Mouse (Mus musculus): ENCODE results near the gene Asb8. TPM values are rescaled to one million over a fixed set of nuclear protein-coding genes. Genes with fewer than 3 reads are reported as not detected.

Gene Asb8
- polyA plus RNA-seq, 1 experiment from 2014 or later: 58.1 TPM

- Histone ChIP-seq H3K4me1 (ENCODE audit: control insufficient read depth, insufficient read depth, low read length) (no peaks in the 10 kb centered on the region), H3K27ac (ENCODE audit: low read depth, low read length) (no peak overlapping the region), H3K4me2 (ENCODE audit: low read depth) (no peak overlapping the region), H3K36me3 (ENCODE audit: control insufficient read depth, insufficient read depth, low read length) (peaks cover 5% of the 10 kb centered on the region), H3K9ac (ENCODE audit: low read length) (no peak overlapping the region), H3K9me3 (ENCODE audit: control insufficient read depth, low read length) (no peaks in the 10 kb centered on the region), H3K4me3 (ENCODE audit: low read depth, low read length) (no peak overlapping the region), H3K27me3 (ENCODE audit: control insufficient read depth, insufficient read depth, low read length) (no peaks in the 10 kb centered on the region)
- ATAC-seq (ENCODE audit: insufficient read depth, low FRiP score, low TSS enrichment) (no peak), DNase-seq (ENCODE audit: low spot score) (no peak)
- WGBS: 94% methylated on average over 9 of the region's 9 CpGs
These were observed 28.6 kb downstream of the Asb8 start for GRCm38 (mm10) chr15:98136871-98137270.

- Histone ChIP-seq H3K36me3 (ENCODE audit: control insufficient read depth, insufficient read depth, low read length) (peaks cover 3% of the 10 kb centered on the region; the same call in 1 of the 2 replicates), H3K27me3 (ENCODE audit: control insufficient read depth, insufficient read depth, low read length) (no peaks in the 10 kb centered on the region), H3K4me1 (ENCODE audit: control insufficient read depth, insufficient read depth, low read length) (no peaks in the 10 kb centered on the region), H3K4me3 (ENCODE audit: low read depth, low read length) (no peak overlapping the region), H3K9ac (ENCODE audit: low read length) (no peak overlapping the region), H3K27ac (ENCODE audit: low read depth, low read length) (no peak overlapping the region), H3K9me3 (ENCODE audit: control insufficient read depth, low read length) (no peaks in the 10 kb centered on the region), H3K4me2 (ENCODE audit: low read depth) (no peak overlapping the region)
- DNase-seq (ENCODE audit: low spot score) (no peak), ATAC-seq (ENCODE audit: insufficient read depth, low FRiP score, low TSS enrichment) (no peak)
- WGBS: 93% methylated on average over 13 of the region's 13 CpGs
These were observed 29.8 kb downstream of the Asb8 start for GRCm38 (mm10) chr15:98135671-98136070.

- Histone ChIP-seq H3K9ac (ENCODE audit: low read length) (no peak overlapping the region), H3K9me3 (ENCODE audit: control insufficient read depth, low read length) (no peaks in the 10 kb centered on the region), H3K4me3 (ENCODE audit: low read depth, low read length) (no peak overlapping the region), H3K27ac (ENCODE audit: low read depth, low read length) (no peak overlapping the region), H3K4me1 (ENCODE audit: control insufficient read depth, insufficient read depth, low read length) (no peaks in the 10 kb centered on the region), H3K27me3 (ENCODE audit: control insufficient read depth, insufficient read depth, low read length) (no peaks in the 10 kb centered on the region), H3K4me2 (ENCODE audit: low read depth) (no peak overlapping the region), H3K36me3 (ENCODE audit: control insufficient read depth, insufficient read depth, low read length) (peaks cover 3% of the 10 kb centered on the region; the same call in 1 of the 2 replicates)
- no peak for ATAC-seq (ENCODE audit: insufficient read depth, low FRiP score, low TSS enrichment)
- WGBS: 80% methylated on average over 3 of the region's 3 CpGs
- no peak for DNase-seq (ENCODE audit: low spot score)
These were observed 30.8 kb downstream of the Asb8 start for GRCm38 (mm10) chr15:98134666-98135065.

GRCm38 (mm10) chr15:98134034-98134433 is 31.4 kb downstream of the Asb8 start:
- DNase-seq (ENCODE audit: low spot score): no peak
- H3K4me1 ChIP-seq (ENCODE audit: control insufficient read depth, insufficient read depth, low read length): no peaks in the 10 kb centered on the region
- WGBS: 89% methylated on average over 4 of the region's 4 CpGs
- no peak overlapping the region for H3K4me3 ChIP-seq (ENCODE audit: low read depth, low read length)
- H3K9me3 ChIP-seq (ENCODE audit: control insufficient read depth, low read length): no peaks in the 10 kb centered on the region
- H3K27ac ChIP-seq (ENCODE audit: low read depth, low read length): no peak overlapping the region
- no peaks in the 10 kb centered on the region for H3K27me3 ChIP-seq (ENCODE audit: control insufficient read depth, insufficient read depth, low read length)
- H3K36me3 ChIP-seq (ENCODE audit: control insufficient read depth, insufficient read depth, low read length): peaks cover 3% of the 10 kb centered on the region; the same call in 1 of the 2 replicates
- no peak for ATAC-seq (ENCODE audit: insufficient read depth, low FRiP score, low TSS enrichment)
- H3K9ac ChIP-seq (ENCODE audit: low read length): no peak overlapping the region
- H3K4me2 ChIP-seq (ENCODE audit: low read depth): no peak overlapping the region

DNA sequence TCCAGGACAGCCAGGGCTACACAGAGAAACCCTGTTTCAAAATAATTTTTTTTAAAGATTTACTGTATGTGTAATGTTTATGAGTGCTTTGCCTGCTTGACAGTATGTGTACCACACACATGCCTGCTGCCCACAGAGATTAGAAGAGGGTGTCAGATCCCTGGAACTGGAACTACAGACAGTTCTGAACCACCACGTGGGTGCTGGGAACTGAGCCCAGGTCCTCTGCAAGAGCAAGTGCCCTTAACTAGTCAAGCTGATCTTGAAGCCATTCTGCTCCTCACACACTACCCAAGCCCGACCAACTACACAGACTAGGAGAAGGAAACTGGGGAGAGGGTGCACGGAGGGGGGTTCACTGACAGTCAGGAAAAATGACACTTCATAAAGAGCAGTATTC is 32.0 kb downstream of the Asb8 start:
- Histone ChIP-seq H3K27ac (ENCODE audit: low read depth, low read length) (no peak overlapping the region), H3K9me3 (ENCODE audit: control insufficient read depth, low read length) (no peaks in the 10 kb centered on the region), H3K9ac (ENCODE audit: low read length) (no peak overlapping the region), H3K4me1 (ENCODE audit: control insufficient read depth, insufficient read depth, low read length) (no peaks in the 10 kb centered on the region), H3K4me2 (ENCODE audit: low read depth) (no peak overlapping the region), H3K36me3 (ENCODE audit: control insufficient read depth, insufficient read depth, low read length) (peaks cover 3% of the 10 kb centered on the region; the same call in 1 of the 2 replicates), H3K27me3 (ENCODE audit: control insufficient read depth, insufficient read depth, low read length) (no peaks in the 10 kb centered on the region), H3K4me3 (ENCODE audit: low read depth, low read length) (no peak overlapping the region)
- DNase-seq (ENCODE audit: low spot score) (no peak), ATAC-seq (ENCODE audit: insufficient read depth, low FRiP score, low TSS enrichment) (no peak)
- WGBS: 95% methylated on average over 3 of the region's 3 CpGs

DNA sequence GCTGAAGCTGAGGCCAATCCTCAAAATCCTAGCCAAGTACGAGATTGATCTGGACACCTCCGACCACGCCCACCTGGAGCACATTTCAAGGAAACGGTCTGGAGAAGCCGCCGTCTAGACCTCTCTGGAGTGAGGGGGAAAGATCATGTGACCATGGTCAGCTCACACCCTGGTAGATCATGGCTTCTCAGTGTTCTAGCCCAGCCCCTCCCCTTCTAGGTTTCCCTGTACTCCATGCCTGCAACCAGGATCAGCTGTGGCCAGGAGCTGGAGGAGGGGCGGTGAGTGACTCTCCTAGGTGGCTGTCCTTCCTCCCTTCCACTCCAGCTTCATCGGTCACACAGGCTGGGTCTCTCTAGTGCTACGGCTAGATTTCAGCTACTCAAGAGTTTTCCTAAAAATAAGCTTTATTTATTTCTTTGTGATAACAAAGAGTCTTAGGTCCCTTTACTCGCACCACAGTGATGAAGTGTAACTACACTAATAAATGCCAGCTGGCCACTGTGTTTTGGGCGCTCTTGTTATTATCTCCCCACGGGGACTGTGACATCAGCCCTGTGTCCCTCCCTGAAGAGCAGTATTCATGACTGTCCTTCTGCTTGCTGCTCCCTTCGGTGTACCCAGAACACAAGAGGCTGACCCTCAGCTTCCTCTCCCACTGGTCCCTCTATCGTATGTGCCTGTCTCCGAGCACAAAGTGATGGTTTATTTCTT is 33.3 kb downstream of the Asb8 start:
- 89% methylated on average over 15 of the region's 15 CpGs for WGBS

DNA sequence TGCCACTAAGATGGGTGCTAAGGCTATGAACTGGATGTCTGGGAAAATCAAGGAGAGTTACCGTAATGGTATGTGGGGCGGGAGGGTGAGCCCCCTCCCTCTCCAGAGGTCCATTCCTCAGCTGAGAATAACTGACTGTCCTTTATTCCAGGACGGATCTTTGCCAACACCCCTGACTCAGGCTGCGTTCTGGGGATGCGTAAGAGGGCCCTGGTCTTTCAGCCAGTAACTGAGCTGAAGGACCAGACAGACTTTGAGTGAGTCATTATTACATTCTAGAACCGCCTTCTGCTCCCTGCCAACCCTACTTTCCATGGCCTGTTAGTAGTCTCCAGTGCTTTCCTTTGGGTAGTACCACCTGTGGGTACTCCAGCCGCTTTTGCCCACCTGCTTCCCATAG is 34.0 kb downstream of the Asb8 start:
- no peak overlapping the region for H3K4me3 ChIP-seq (ENCODE audit: low read depth, low read length)
- no peak overlapping the region for H3K9ac ChIP-seq (ENCODE audit: low read length)
- H3K27ac ChIP-seq (ENCODE audit: low read depth, low read length): no peak overlapping the region
- no peak overlapping the region for H3K4me2 ChIP-seq (ENCODE audit: low read depth)
- DNase-seq (ENCODE audit: low spot score) (no peak), ATAC-seq (ENCODE audit: insufficient read depth, low FRiP score, low TSS enrichment) (no peak)
- peaks cover 3% of the 10 kb centered on the region; the same call in 1 of the 2 replicates for H3K36me3 ChIP-seq (ENCODE audit: control insufficient read depth, insufficient read depth, low read length)
- 92% methylated on average over 7 of the region's 7 CpGs for WGBS
- H3K9me3 ChIP-seq (ENCODE audit: control insufficient read depth, low read length): no peaks in the 10 kb centered on the region
- H3K27me3 ChIP-seq (ENCODE audit: control insufficient read depth, insufficient read depth, low read length): no peaks in the 10 kb centered on the region
- H3K4me1 ChIP-seq (ENCODE audit: control insufficient read depth, insufficient read depth, low read length): no peaks in the 10 kb centered on the region

More for the DNA sequence above, 33.3 kb downstream of the Asb8 start:
- Histone ChIP-seq H3K36me3 (ENCODE audit: control insufficient read depth, insufficient read depth, low read length) (peaks cover 3% of the 10 kb centered on the region; the same call in 1 of the 2 replicates), H3K27ac (ENCODE audit: low read depth, low read length) (no peak overlapping the region), H3K9ac (ENCODE audit: low read length) (no peak overlapping the region), H3K4me2 (ENCODE audit: low read depth) (no peak overlapping the region), H3K4me1 (ENCODE audit: control insufficient read depth, insufficient read depth, low read length) (no peaks in the 10 kb centered on the region), H3K9me3 (ENCODE audit: control insufficient read depth, low read length) (no peaks in the 10 kb centered on the region), H3K27me3 (ENCODE audit: control insufficient read depth, insufficient read depth, low read length) (no peaks in the 10 kb centered on the region), H3K4me3 (ENCODE audit: low read depth, low read length) (no peak overlapping the region)
- DNase-seq (ENCODE audit: low spot score) (no peak), ATAC-seq (ENCODE audit: insufficient read depth, low FRiP score, low TSS enrichment) (no peak)

- Histone ChIP-seq H3K36me3 (ENCODE audit: control insufficient read depth, insufficient read depth, low read length) (peaks cover 3% of the 10 kb centered on the region; the same call in 1 of the 2 replicates), H3K9me3 (ENCODE audit: control insufficient read depth, low read length) (no peaks in the 10 kb centered on the region), H3K27me3 (ENCODE audit: control insufficient read depth, insufficient read depth, low read length) (no peaks in the 10 kb centered on the region), H3K27ac (ENCODE audit: low read depth, low read length) (no peak overlapping the region), H3K4me3 (ENCODE audit: low read depth, low read length) (no peak overlapping the region), H3K4me2 (ENCODE audit: low read depth) (no peak overlapping the region), H3K9ac (ENCODE audit: low read length) (no peak overlapping the region), H3K4me1 (ENCODE audit: control insufficient read depth, insufficient read depth, low read length) (no peaks in the 10 kb centered on the region)
- WGBS: 96% methylated on average over 4 of the region's 4 CpGs
- no peak for DNase-seq (ENCODE audit: low spot score)
- no peak for ATAC-seq (ENCODE audit: insufficient read depth, low FRiP score, low TSS enrichment)
These were observed 34.4 kb downstream of the Asb8 start for GRCm38 (mm10) chr15:98131001-98131400.

DNA sequence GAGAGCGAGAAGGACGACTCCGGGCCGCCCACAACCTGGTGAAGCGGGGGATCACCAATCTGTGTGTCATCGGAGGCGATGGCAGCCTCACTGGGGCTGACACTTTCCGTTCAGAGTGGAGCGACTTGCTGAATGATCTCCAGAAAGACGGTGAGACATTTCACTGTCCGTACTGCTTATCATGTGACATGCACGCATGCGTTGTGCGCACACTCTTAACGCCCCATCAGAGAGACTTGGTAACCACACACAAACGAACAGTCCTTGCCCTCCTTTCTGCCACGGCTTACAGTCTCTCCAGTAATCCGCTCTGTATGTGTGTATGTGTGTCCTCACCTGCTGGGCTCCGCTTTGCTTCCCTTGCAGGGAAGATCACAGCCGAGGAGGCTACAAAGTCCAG is 44.6 kb downstream of the Asb8 start:
- 95% methylated on average over 20 of the region's 20 CpGs for WGBS
- no peak for ATAC-seq (ENCODE audit: insufficient read depth, low FRiP score, low TSS enrichment)

More for the DNA sequence above, 44.6 kb downstream of the Asb8 start:
- H3K4me2 ChIP-seq (ENCODE audit: low read depth): no peak overlapping the region
- no peak overlapping the region for H3K4me3 ChIP-seq (ENCODE audit: low read depth, low read length)
- no peak overlapping the region for H3K27ac ChIP-seq (ENCODE audit: low read depth, low read length)
- H3K4me1 ChIP-seq (ENCODE audit: control insufficient read depth, insufficient read depth, low read length): no peaks in the 10 kb centered on the region
- no peaks in the 10 kb centered on the region for H3K27me3 ChIP-seq (ENCODE audit: control insufficient read depth, insufficient read depth, low read length)
- peaks cover 3% of the 10 kb centered on the region; the same call in 1 of the 2 replicates for H3K36me3 ChIP-seq (ENCODE audit: control insufficient read depth, insufficient read depth, low read length)
- no peak overlapping the region for H3K9ac ChIP-seq (ENCODE audit: low read length)
- DNase-seq (ENCODE audit: low spot score): no peak
- no peaks in the 10 kb centered on the region for H3K9me3 ChIP-seq (ENCODE audit: control insufficient read depth, low read length)
